Mouse (Mus musculus): ENCODE results near the gene Son. TPM values are rescaled to one million over a fixed set of nuclear protein-coding genes. Genes with fewer than 3 reads are reported as not detected.
"Not testable (repeated sequence)": the region's sequence is repeated elsewhere in the genome, so short reads cannot be mapped to it uniquely, and the experiment has no call there.

Son gene
- total RNA-seq, 2 experiments from 2014 or later, result 95.5 to 96.9 TPM

- DNase-seq, result no peak
- intact Hi-C loops (cut with DNase I; ENCODE audit: low total_unique reads), result no loop called here
Measured at GRCm38 (mm10) chr16:91632439-91632838, 14.9 kb upstream of the Son start.

GRCm38 (mm10) chr16:91632940-91633339 lies 14.4 kb upstream of the Son start:
- intact Hi-C loops (cut with DNase I; ENCODE audit: low total_unique reads), result no loop called here

GRCm38 (mm10) chr16:91633641-91634040 lies 13.7 kb upstream of the Son start:
- no peak for DNase-seq
- intact Hi-C loops (cut with DNase I; ENCODE audit: low total_unique reads), result no loop called here

More at GRCm38 (mm10) chr16:91632940-91633339, 14.4 kb upstream of the Son start:
- no peak for DNase-seq

DNA sequence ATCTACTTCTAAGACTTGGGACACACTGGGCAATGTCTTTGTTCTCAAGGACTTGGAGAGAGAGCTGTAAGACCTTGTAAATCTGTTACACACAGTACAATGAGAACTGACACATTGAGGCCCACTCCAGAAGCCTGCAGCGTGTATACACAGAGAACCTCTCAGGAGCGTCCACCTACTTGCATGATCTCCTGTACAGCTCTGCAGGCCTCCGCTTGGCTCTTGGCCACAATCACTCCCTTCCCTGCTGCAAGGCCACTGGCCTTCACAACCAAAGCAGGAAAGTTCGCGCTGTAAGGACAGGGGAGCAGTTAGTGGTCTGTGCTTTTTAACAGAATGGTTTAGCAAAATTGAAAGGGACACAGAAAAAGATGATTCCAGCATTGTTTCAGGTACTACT lies 8.1 kb upstream of the Son start:
- intact Hi-C loops (cut with DNase I; ENCODE audit: low total_unique reads), result no loop called here

DNA sequence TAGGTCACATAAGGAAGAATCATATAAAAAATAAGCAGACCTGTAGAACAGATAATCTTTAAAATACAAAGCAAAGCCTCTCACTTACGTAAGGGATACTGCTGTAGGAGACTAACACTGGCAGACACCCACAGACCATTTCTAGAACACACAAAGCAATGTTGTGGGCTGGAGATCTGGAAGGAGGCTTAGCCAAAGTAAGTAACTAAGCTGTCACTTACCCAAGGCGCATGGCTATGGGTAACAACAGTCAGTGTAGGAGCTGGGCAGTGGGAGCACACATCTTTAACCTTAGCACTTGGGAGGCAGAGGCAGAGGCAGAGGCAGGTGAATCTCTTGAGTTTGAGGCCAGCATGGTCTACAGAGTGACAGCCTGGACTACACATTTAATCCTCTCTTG lies 7.7 kb upstream of the Son start:
- intact Hi-C loops (cut with DNase I; ENCODE audit: low total_unique reads), result no loop called here
- DNase-seq, result no peak

More for the DNA sequence above, 8.1 kb upstream of the Son start:
- no peak for DNase-seq

GRCm38 (mm10) chr16:91640171-91640570 lies 7.1 kb upstream of the Son start:
- no peak for DNase-seq
- intact Hi-C loops (cut with DNase I; ENCODE audit: low total_unique reads), result no loop called here

GRCm38 (mm10) chr16:91644901-91645300 lies 2.4 kb upstream of the Son start:
- DNase-seq, result no peak
- intact Hi-C loops (cut with DNase I; ENCODE audit: low total_unique reads), result no loop called here

DNA sequence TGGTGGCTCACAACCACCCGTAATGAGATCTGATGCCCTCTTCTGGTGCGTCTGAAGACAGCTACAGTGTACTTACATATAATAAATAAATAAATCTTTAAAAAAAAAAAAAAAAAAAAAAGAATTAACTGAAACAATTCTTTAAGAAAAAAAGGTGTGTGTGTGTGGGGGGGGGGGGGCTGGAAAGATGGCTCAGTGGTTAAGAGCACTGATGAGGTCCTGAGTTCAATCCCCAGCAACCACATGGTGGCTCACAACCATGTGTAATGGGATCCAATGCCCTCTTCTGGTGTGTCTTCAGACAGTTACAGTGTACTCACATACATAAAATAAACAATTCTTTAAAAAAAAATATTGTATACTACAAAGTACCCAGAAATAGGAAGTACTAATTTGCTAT lies 1.9 kb upstream of the Son start:
- intact Hi-C loops (cut with DNase I; ENCODE audit: low total_unique reads); DNase-seq: not testable (repeated sequence)

GRCm38 (mm10) chr16:91645995-91646602 lies 1.2 kb upstream of the Son start:
- no peak for DNase-seq
- intact Hi-C loops (cut with DNase I; ENCODE audit: low total_unique reads), result no loop called here

- peak; percentile 97 for DNase-seq
- intact Hi-C loops (cut with DNase I; ENCODE audit: low total_unique reads), result no loop called here
Measured at GRCm38 (mm10) chr16:91646681-91647419, 456 bp upstream of the Son start, which contains the start of gene Gart. Gart (minus strand) TSS chr16:91646952.

GRCm38 (mm10) chr16:91648220-91648550 lies 879 bp downstream of the Son start:
- intact Hi-C loops (cut with DNase I; ENCODE audit: low total_unique reads), result no loop called here
- peak; percentile 86 for DNase-seq

GRCm38 (mm10) chr16:91649246-91649645 lies 1.9 kb downstream of the Son start:
- intact Hi-C loops (cut with DNase I; ENCODE audit: low total_unique reads), result no loop called here
- no peak for DNase-seq

DNA sequence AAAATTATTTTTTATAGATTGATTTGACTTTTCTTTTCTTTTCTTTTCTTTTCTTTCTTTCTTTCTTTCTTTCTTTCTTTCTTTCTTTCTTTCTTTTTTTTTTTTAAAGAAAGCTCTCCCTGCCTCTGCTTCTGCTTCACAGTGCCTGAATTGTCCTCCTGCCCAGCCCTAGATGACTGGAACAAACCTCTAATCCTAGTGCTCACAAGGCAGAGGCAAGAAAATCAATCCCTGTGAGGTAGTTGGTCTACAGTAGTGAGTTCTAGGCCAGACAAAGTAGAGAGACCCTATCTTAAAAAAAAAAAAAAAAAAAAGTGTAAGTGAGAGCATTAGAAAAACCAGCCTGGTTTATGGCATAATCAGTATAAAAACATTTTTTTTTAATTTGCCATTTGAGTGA lies 2.5 kb downstream of the Son start:
- DNase-seq, result no peak
- intact Hi-C loops (cut with DNase I; ENCODE audit: low total_unique reads), result no loop called here

- DNase-seq, result no peak
- intact Hi-C loops (cut with DNase I; ENCODE audit: low total_unique reads), result no loop called here
Measured at GRCm38 (mm10) chr16:91652191-91652590, 4.9 kb downstream of the Son start.

DNA sequence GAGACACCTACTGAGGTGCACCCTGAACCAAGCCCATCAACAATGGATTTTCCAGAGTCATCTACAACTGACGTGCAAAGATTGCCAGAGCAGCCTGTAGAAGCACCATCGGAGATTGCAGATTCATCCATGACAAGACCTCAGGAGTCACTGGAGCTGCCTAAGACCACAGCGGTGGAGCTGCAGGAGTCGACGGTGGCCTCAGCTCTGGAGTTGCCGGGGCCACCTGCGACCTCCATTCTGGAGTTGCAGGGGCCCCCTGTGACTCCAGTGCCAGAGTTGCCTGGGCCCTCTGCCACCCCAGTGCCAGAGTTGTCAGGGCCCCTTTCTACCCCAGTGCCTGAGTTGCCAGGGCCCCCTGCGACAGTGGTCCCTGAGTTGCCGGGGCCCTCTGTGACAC lies 8.0 kb downstream of the Son start:
- intact Hi-C loops (cut with DNase I; ENCODE audit: low total_unique reads), result no loop called here

GRCm38 (mm10) chr16:91657285-91657684 lies 10.0 kb downstream of the Son start:
- DNase-seq, result no peak
- intact Hi-C loops (cut with DNase I; ENCODE audit: low total_unique reads), result no loop called here

More for the DNA sequence above, 8.0 kb downstream of the Son start:
- DNase-seq, result no peak

DNA sequence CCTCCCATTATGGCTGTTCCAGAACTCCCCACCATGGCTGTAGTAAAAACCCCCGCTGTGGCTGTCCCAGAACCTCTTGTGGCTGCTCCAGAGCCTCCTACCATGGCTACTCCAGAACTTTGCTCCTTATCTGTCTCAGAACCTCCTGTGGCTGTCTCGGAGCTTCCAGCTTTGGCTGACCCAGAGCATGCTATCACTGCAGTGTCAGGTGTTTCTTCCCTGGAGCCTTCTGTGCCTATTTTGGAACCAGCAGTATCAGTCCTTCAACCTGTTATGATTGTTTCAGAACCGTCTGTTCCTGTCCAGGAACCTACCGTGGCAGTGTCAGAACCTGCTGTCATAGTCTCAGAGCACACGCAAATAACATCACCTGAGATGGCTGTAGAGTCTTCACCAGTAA lies 11.2 kb downstream of the Son start:
- intact Hi-C loops (cut with DNase I; ENCODE audit: low total_unique reads), result no loop called here
- DNase-seq, result no peak

- no peak for DNase-seq
- intact Hi-C loops (cut with DNase I; ENCODE audit: low total_unique reads), result no loop called here
Measured at GRCm38 (mm10) chr16:91659798-91660197, 12.5 kb downstream of the Son start.

DNA sequence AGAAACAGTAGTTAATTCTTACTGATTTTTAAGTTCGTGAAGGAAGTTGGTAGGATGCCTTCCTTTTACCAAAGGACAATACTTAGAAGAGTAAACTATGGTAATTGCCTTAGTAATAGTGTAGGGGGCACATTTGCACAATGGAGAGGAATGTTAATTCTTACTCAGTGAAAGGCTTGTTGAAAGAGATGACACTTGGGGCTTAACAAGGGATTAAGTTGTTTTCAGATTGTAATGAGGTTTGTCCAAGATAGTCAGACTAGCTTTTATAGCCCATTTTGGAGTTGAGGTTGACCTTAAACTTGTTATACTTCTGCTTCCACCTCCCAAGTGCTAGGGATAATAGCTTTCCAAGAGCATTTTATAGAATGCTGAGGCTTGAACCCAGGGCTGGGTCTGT lies 14.1 kb downstream of the Son start:
- intact Hi-C loops (cut with DNase I; ENCODE audit: low total_unique reads), result no loop called here
- DNase-seq, result no peak

GRCm38 (mm10) chr16:91662336-91662735 lies 15.0 kb downstream of the Son start:
- no peak for DNase-seq
- intact Hi-C loops (cut with DNase I; ENCODE audit: low total_unique reads), result no loop called here

GRCm38 (mm10) chr16:91663795-91664194 lies 16.5 kb downstream of the Son start:
- intact Hi-C loops (cut with DNase I; ENCODE audit: low total_unique reads), result no loop called here
- DNase-seq, result no peak
